Mouse (Mus musculus) heart, postnatal 0 days (tissue): ENCODE measurements around the gene Olfr32. TPM values are rescaled to one million over a fixed set of nuclear protein-coding genes. Genes with fewer than 3 reads are reported as not detected.
"Not testable (repeated sequence)": the region's sequence is repeated elsewhere in the genome, so short reads cannot be mapped to it uniquely, and the experiment has no call there.

Source experiments
- ATAC-seq: fragments of 200-750 bp; cut with Nextera tagmentation; 2 replicates; pipeline ENCODE4 v1.8.0; 2017; ENCODE audit warnings: low read depth, moderate number of reproducible peaks, moderate library complexity; ENCODE audit not compliant: insufficient read depth
- DNase-seq: peaks from one replicate; pipeline ENCODE4 v3.0.0-alpha.2; 2016; ENCODE audit warnings: low spot score
- H3K27ac ChIP-seq: fragments of 300-500 bp; sonication (generic); 2 replicates; pipeline ENCODE4 v1.5.1; 2014; ENCODE audit warnings: low read depth, mild to moderate bottlenecking
- H3K27me3 ChIP-seq: fragments of 300-500 bp; sonication (generic); 2 replicates; pipeline ENCODE4 v1.6.1; 2014; ENCODE audit warnings: low read length, mixed read lengths; ENCODE audit not compliant: control insufficient read depth, insufficient read depth
- H3K36me3 ChIP-seq: fragments of 300-500 bp; sonication (generic); replicated peaks from 2 replicates; pipeline ENCODE4 v1.6.1; 2014; ENCODE audit warnings: low read length, mixed read lengths; ENCODE audit not compliant: control insufficient read depth, insufficient read depth
- H3K4me1 ChIP-seq: fragments of 300-500 bp; sonication (generic); 2 replicates; pipeline ENCODE4 v1.6.1; 2014; ENCODE audit warnings: antibody characterized with exemption; ENCODE audit not compliant: control insufficient read depth, insufficient read depth
- H3K4me2 ChIP-seq: fragments of 300-500 bp; sonication (generic); 2 replicates; pipeline ENCODE4 v1.6.1; 2014; ENCODE audit warnings: low read depth, mild to moderate bottlenecking, low read length, moderate library complexity
- H3K4me3 ChIP-seq: fragments of 300-500 bp; sonication (generic); 2 replicates; pipeline ENCODE4 v1.5.1; 2014; ENCODE audit warnings: low read depth, low read length
- H3K9ac ChIP-seq: fragments of 300-500 bp; sonication (generic); replicated peaks from 2 replicates; pipeline ENCODE4 v1.6.1; 2014; ENCODE audit warnings: low read depth, low read length, mixed read lengths
- H3K9me3 ChIP-seq: fragments of 300-500 bp; sonication (generic); replicated peaks from 2 replicates; pipeline ENCODE4 v1.6.1; 2016; ENCODE audit warnings: low read length; ENCODE audit not compliant: control insufficient read depth
- CTCF ChIP-seq: IDR thresholded peaks from 2 replicates; pipeline ENCODE4 v1.5.1; 2016; ENCODE audit warnings: antibody characterized with exemption, control low read depth, low read depth
- EP300 ChIP-seq: IDR thresholded peaks from 2 replicates; pipeline ENCODE4 v1.6.1; 2016; ENCODE audit warnings: antibody characterized with exemption, low read depth
- WGBS: fragments of 180-500 bp; shearing (Covaris S2); extraction: QIAGEN DNeasy Blood & Tissue Kit; methylation state at CpG from one replicate; pipeline ENCODE4 v1.1.7; 2014; 5-methylcytosine and 5-hydroxymethylcytosine counted together
- polyA plus RNA-seq: library from polyadenylated mRNA; unstranded; fragments of >200 nt; fragmentation: Nextera tagmentation; extraction: Ambion mirVana; gene quantifications from 2 replicates; pipeline ENCODE4 v1.2.1, GENCODE M21; 2015
- total RNA-seq: library from RNA; depleted of rRNA; stranded (reverse); fragments of >200 nt; gene quantifications from 2 replicates; pipeline ENCODE4 v1.2.3, GENCODE M21; 2014; ENCODE audit warnings: low replicate concordance; rRNA removed

The Olfr32 gene
- total RNA-seq (not detected in 2 replicates), polyA plus RNA-seq (not detected in 2 replicates)

DNA sequence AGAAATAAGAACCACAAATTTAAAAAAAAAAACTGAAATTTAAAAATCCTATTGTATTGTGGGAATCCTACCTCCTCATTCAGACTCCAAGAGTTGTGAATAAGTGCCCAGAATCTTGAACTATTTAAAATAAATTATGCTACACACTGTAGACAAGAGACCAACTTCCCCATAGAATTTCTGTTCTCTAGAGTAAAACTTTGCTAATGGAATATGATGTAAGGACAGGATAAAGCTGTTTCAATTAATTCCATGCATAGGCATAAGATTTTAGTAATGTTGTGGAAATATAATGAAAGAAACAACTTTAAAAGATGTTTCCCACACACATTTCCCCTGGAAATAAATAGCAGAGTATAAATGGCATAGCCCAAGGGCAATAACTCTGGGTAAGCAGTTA, at the start of gene Olfr32:
Olfr32 (minus strand) TSS at position 101 of the 400 bp plus-strand sequence.
- Histone ChIP-seq H3K9ac (no peak within 1 kb of the TSS), H3K27me3 (no peaks in the 10 kb centered on the region), H3K4me2 (no peak within 1 kb of the TSS), H3K4me1 (no peaks in the 10 kb centered on the region), H3K27ac (no peak within 1 kb of the TSS), H3K4me3 (no peak within 1 kb of the TSS), H3K9me3 (0 out of 2 replicates have a peak, but pooled peaks cover under 1% of the 10 kb centered on the region), H3K36me3 (no peaks in the 10 kb centered on the region)
- ATAC-seq (no peak), DNase-seq (no peak)
- no peak for TF ChIP-seq EP300
- no peak for TF ChIP-seq CTCF

DNA sequence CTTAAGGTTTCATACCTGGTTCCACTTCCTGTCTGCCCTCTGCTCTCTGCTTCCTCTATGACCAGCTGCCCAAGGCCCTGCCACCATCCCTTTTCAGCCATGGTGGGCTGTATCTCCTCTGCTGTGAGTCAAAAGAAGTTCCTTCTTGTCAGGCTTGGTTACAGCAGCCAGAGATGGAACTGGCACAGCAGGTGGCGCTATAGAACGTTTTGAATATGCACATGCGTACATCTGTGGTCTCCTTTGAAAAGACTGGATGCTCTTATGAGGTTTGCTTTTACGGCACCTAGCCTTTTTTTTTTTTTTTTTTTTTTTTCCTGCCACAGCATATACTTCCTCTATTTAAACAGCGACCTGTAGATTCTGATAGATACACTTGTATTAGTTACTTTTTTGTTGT, 45.0 kb upstream of the Olfr32 start:
- not testable (repeated sequence) for H3K27me3 ChIP-seq, H3K9me3 ChIP-seq, H3K4me2 ChIP-seq, H3K36me3 ChIP-seq, H3K4me3 ChIP-seq, DNase-seq, H3K27ac ChIP-seq, ATAC-seq, H3K9ac ChIP-seq, H3K4me1 ChIP-seq
- WGBS = no CpG with 5 or more reads among the region's 5 CpGs

DNA sequence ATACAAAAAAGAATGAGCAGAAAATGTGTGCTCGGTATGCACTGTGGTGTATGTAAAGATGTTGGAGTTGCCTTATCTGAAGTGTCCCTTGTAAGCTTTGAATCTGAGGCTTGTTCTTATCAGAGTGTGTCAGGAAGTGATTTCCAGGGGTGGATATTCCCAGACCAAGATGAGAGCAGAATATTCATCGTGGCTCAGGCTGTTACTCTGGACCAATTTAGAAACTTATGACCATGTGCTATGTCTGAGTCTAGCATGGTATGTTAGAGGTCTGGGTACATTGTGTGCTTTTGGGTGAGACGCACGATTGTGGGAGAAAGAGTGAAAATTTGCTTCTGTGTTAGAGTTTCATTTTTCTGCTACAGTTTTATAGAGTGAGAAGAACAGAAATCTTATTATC, 44.0 kb upstream of the Olfr32 start:
- H3K4me2 ChIP-seq, H3K36me3 ChIP-seq, H3K9ac ChIP-seq, DNase-seq, H3K27ac ChIP-seq, ATAC-seq, H3K4me1 ChIP-seq, H3K27me3 ChIP-seq, H3K4me3 ChIP-seq, H3K9me3 ChIP-seq: not testable (repeated sequence)
- no CpG with 5 or more reads among the region's 4 CpGs for WGBS

DNA sequence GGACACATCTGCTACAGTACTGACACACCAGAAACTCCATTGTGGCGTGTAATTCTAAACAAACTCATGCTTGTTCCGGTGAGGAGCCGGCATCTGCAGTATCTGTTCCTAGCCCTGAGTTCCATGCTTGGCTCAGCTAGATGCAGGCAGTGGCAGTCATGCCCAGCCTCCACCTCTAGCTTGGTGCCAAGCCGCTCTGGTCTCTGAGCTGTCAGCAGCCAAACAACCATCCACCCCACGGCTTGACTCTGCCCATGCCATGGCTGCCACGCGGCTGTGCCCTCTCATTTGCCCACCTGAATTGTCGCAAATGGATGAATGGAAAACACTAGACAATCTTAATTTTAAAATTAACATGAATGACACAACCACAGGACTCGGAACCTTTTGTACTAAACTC, 11.8 kb upstream of the Olfr32 start:
- H3K27ac ChIP-seq = no peak overlapping the region
- no peaks in the 10 kb centered on the region for H3K9me3 ChIP-seq
- ATAC-seq (no peak), DNase-seq (no peak)
- WGBS = 78% methylated on average over 9 of the region's 9 CpGs
- no peaks in the 10 kb centered on the region for H3K27me3 ChIP-seq
- TF ChIP-seq EP300 (no peak), CTCF (no peak)
- no peak overlapping the region for H3K9ac ChIP-seq
- no peak overlapping the region for H3K4me3 ChIP-seq
- H3K4me2 ChIP-seq = no peak overlapping the region
- H3K36me3 ChIP-seq = no peaks in the 10 kb centered on the region
- H3K4me1 ChIP-seq = no peaks in the 10 kb centered on the region

DNA sequence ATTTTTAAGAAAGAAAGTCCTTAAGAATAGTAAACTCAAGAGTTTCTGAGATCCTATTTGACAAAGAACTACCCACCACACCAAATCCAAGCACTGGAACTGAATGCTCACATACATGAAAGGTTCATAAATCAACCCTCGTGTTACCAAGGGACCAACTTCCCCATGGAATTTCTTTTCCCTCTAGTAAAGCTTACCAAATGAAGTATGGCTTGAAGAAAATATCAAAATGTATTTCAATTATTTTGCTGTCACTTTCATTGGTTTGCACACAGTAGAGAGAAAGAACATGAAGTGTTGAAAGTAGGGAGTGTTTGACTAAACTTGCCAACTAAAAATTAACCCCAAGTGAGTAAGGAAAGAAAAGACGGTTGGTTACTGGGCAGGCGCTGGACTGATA, 10.9 kb upstream of the Olfr32 start, which contains the start of gene Olfr1270:
Olfr1270 (minus strand) TSS at position 101 of the 400 bp plus-strand sequence.
- no peaks in the 10 kb centered on the region for H3K4me1 ChIP-seq
- 69% methylated on average over 3 of the region's 3 CpGs for WGBS
- no peaks in the 10 kb centered on the region for H3K36me3 ChIP-seq
- TF ChIP-seq CTCF = no peak
- TF ChIP-seq EP300 = no peak
- H3K27ac ChIP-seq = no peak within 1 kb of the TSS
- H3K27me3 ChIP-seq = no peaks in the 10 kb centered on the region
- no peak within 1 kb of the TSS for H3K4me3 ChIP-seq
- no peak within 1 kb of the TSS for H3K9ac ChIP-seq
- DNase-seq = no peak
- H3K9me3 ChIP-seq = no peaks in the 10 kb centered on the region
- no peak for ATAC-seq
- no peak within 1 kb of the TSS for H3K4me2 ChIP-seq

DNA sequence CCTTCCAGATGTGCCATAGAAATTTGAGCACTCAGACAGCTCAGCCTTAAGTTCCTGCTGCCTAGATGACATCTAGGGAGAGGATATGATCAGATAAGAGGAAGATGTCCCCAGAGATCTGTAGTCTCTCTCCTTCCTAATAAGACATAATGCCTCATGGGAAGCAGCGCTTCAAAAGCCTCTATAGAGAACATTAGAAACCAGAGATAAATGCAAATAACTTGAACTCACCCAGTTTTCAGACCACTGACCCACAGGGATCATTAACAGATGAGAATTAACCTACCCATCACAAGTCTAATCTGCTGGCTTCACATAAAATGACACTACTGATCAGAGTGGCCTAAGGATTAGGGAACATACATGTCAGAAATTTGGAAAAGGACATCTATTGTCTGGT, 20.8 kb downstream of the Olfr32 start, which contains the start of gene Olfr1269:
Olfr1269 (minus strand) TSS at position 101 of the 400 bp plus-strand sequence.
- Histone ChIP-seq H3K36me3 (no peaks in the 10 kb centered on the region), H3K27me3 (no peaks in the 10 kb centered on the region), H3K4me3 (no peak within 1 kb of the TSS), H3K9ac (no peak within 1 kb of the TSS), H3K9me3 (no peaks in the 10 kb centered on the region), H3K4me1 (no peaks in the 10 kb centered on the region), H3K4me2 (no peak within 1 kb of the TSS), H3K27ac (no peak within 1 kb of the TSS)
- ATAC-seq = no peak
- DNase-seq = no peak
- 77% methylated on average over 1 of the region's 1 CpGs for WGBS
- no peak for TF ChIP-seq EP300
- TF ChIP-seq CTCF = no peak

Other genes starting within 250 kb of the Olfr32 start
- gene Olfr1258, start 215.0 kb downstream of the Olfr32 start, total RNA-seq = not detected in 2 replicates
- gene Olfr1258, start 215.0 kb downstream of the Olfr32 start, polyA plus RNA-seq = not detected in 2 replicates
- not detected in 2 replicates for gene Olfr1259, start 193.6 kb downstream of the Olfr32 start, total RNA-seq
- not detected in 2 replicates for gene Olfr1259, start 193.6 kb downstream of the Olfr32 start, polyA plus RNA-seq
- not detected in 2 replicates for gene Olfr1260, start 168.0 kb downstream of the Olfr32 start, total RNA-seq
- not detected in 2 replicates for gene Olfr1260, start 168.0 kb downstream of the Olfr32 start, polyA plus RNA-seq
- gene Olfr1261, start 151.1 kb downstream of the Olfr32 start, total RNA-seq = not detected in 2 replicates
- not detected in 2 replicates for gene Olfr1261, start 151.1 kb downstream of the Olfr32 start, polyA plus RNA-seq
- gene Olfr1262, start 142.2 kb downstream of the Olfr32 start, total RNA-seq = not detected in 2 replicates
- gene Olfr1262, start 142.2 kb downstream of the Olfr32 start, polyA plus RNA-seq = not detected in 2 replicates
- gene Olfr1263, start 130.2 kb downstream of the Olfr32 start, total RNA-seq = not detected in 2 replicates
- not detected in 2 replicates for gene Olfr1263, start 130.2 kb downstream of the Olfr32 start, polyA plus RNA-seq
- gene Olfr1264, start 116.7 kb downstream of the Olfr32 start, total RNA-seq = not detected in 2 replicates
- not detected in 2 replicates for gene Olfr1264, start 116.7 kb downstream of the Olfr32 start, polyA plus RNA-seq
- gene Olfr1265, start 107.0 kb downstream of the Olfr32 start, total RNA-seq = not detected in 2 replicates
- not detected in 2 replicates for gene Olfr1265, start 107.0 kb downstream of the Olfr32 start, polyA plus RNA-seq
- not detected in 2 replicates for gene Olfr140, start 78.7 kb downstream of the Olfr32 start, total RNA-seq
- gene Olfr140, start 78.7 kb downstream of the Olfr32 start, polyA plus RNA-seq = not detected in 2 replicates
- gene Olfr1269, start 20.9 kb downstream of the Olfr32 start, total RNA-seq = not detected in 2 replicates
- not detected in 2 replicates for gene Olfr1269, start 20.9 kb downstream of the Olfr32 start, polyA plus RNA-seq
- not detected in 2 replicates for gene Olfr1270, start 10.8 kb upstream of the Olfr32 start, total RNA-seq
- not detected in 2 replicates for gene Olfr1270, start 10.8 kb upstream of the Olfr32 start, polyA plus RNA-seq
- gene Olfr1506, start 82.2 kb upstream of the Olfr32 start, total RNA-seq = not detected in 2 replicates
- gene Olfr1506, start 82.2 kb upstream of the Olfr32 start, polyA plus RNA-seq = not detected in 2 replicates
- gene Olfr142, start 115.3 kb upstream of the Olfr32 start, total RNA-seq = not detected in 2 replicates
- gene Olfr142, start 115.3 kb upstream of the Olfr32 start, polyA plus RNA-seq = not detected in 2 replicates
- gene Olfr1271, start 128.7 kb upstream of the Olfr32 start, total RNA-seq = not detected in 2 replicates
- gene Olfr1271, start 128.7 kb upstream of the Olfr32 start, polyA plus RNA-seq = not detected in 2 replicates
- gene Olfr1272, start 150.5 kb upstream of the Olfr32 start, total RNA-seq = not detected in 2 replicates
- gene Olfr1272, start 150.5 kb upstream of the Olfr32 start, polyA plus RNA-seq = not detected in 2 replicates
- gene Gm13769, start 179.9 kb upstream of the Olfr32 start, total RNA-seq = not detected in 2 replicates
- not detected in 2 replicates for gene Gm13769, start 179.9 kb upstream of the Olfr32 start, polyA plus RNA-seq